Mouse (Mus musculus) layer of hippocampus, adult 9-11 months (tissue): ENCODE measurements at regions not wholly inside any gene's neighbourhood (a gene's known extent, or its start where the extent isn't known, plus 50 kb on each side); places are given as distances from the start of the nearest gene placed in this dataset.
A peak's percentile ranks its signal among the peaks of the same experiment; 100 is the strongest.

ENCODE experiments used
- DNase-seq: peaks from one replicate; pipeline ENCODE4 v3.0.0; 2022

GRCm38 (mm10) chr6:14298167-14298566, 426.8 kb upstream of the 2610001J05Rik start:
- no peak for DNase-seq

GRCm38 (mm10) chr6:14297428-14297827, 426.1 kb upstream of the 2610001J05Rik start:
- no peak for DNase-seq

DNA sequence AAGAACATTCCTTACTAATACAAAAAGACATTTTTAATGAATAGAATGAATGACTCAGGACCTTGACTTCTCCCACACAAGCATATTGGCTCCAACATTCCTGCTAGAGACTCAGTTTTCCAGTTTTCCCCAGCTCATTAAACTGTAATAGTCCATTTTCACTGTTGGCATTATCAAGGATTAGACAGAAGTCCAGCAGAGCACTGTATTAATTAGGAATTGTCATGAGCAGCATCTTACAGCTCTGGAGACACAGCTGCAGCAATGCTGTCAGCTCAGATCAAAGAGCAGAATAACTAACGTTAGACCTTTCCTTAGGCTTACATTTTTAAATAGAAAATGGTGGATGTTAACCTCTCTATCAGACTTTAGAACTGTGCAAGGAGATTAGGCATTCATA, 419.5 kb upstream of the 2610001J05Rik start:
- DNase-seq = no peak

- no peak for DNase-seq
Observed at GRCm38 (mm10) chr6:14281476-14281875, 410.2 kb upstream of the 2610001J05Rik start.

DNA sequence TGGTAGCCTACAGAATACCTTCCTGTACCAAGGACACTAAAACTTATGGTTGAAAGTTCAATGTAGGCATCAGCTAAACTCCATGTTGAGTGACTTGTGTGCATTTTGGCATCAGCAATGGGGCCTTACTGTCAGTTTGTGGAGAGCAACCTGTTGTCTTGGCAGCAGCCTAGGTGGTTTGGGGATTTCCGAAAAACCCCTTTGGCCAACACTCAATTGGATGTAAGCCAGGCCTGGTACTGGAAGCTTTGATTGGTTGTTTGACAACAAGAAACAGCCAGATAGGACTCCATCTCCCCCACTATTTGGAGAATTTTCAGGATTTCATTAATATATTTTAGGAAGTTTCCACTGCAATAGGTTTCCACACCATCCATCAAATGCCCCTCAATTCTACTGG, 390.6 kb upstream of the 2610001J05Rik start:
- DNase-seq = no peak

DNA sequence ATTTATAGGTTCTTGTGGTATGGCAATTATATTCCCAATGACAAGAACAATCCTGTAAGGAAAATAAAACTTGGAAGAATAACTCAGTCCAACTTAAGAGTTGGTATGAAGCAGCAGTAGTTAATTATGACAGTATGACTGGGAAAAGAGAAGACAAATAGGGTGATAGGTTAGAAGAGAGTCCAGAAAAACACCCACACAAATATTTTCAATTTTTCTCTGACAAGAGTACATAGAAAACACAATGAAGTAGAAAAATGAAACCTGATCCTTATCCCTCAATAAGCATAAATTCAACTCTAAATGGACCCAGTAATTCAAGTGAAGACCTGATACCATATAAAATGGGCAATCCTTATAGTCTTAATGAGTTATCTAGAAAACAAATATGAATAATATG, 369.0 kb upstream of the 2610001J05Rik start:
- no peak for DNase-seq

GRCm38 (mm10) chr6:14239151-14239550, 367.8 kb upstream of the 2610001J05Rik start:
- DNase-seq = no peak

DNA sequence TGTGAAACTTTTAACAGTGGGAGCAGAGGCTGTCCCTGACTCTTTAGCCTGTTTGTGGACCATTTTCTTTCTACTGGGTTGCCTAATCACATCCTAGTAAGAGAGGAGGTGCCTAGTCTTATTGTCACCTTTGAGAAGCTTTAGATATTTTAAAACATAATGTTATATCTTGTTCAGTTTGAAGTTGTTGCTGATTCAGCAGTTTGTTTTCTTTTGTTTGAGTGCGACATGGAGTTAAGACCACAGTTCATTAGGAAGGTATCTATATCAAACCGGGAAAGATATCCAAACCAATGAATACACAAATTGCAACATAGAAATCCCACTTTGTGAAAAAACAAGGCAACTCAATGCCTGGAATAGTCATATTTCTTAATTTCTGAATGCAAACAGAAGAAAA, 359.5 kb upstream of the 2610001J05Rik start:
- no peak for DNase-seq

DNA sequence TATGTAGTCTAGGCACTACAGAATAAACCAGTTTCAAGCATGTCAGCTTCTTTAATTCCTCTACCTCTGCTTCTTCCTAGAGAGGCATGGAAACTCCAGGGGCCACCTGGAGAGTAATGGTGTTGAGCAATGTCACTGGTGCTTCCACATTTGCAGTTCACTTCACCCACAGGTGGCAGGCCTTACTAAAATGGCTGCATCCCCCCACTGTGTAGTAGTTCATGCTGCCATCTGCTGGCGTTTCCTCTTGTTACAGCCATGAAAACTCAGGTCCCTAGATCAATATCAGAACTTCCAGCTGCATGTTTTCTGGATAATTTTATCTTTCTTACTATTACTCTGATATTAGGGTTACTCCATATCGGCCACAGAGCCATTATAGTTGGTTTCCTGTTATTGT, 336.2 kb upstream of the 2610001J05Rik start:
- DNase-seq = peak; percentile 19

DNA sequence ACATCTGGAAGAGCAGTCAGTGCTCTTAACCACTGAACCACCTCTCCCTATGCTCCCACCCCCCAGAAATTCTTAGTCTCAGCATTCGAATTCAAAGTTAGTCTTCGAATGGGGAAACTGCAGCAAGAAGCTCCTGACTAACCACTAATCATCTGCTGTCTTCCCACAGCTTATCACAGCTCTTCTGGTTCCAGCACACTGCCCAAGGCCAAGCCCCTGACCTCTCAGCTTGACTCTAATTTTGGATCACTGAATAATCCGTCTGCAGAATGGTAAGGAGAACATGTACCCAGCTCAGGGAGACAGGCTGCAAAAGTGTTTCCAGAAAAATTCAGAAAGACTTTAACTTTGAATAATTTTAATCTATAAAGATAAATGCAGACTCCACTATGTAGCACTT, 325.8 kb upstream of the 2610001J05Rik start:
- DNase-seq = no peak

GRCm38 (mm10) chr6:14195351-14195750, 324.0 kb upstream of the 2610001J05Rik start:
- DNase-seq = no peak

DNA sequence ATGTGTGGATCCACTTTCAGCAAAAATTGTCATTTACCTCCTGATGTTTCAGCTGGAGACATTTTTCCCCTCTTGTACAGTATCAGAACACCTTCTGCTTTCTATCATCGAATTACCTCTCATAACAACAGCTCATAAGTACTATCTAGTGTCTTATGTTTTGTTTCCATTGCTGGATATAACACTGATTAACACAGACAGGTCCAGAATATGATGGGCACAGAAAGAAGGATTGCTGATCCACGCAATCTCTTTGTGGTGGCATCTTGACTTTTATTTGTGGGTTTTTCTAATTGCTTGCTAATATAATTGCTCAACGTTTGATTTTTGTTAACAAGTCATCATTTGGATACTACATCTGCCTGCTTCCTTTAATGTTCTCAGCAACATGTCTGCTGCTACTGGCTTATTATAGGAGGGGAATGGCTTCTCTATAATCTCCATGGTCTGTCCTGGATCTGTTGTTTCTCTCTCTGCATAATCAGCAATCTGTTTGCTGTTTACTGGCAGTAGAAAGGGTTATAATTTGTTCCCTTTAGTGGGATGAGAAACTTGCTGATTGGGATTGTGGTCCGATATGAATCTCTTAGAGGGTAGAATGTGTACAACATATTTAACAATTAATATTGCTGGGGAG, 320.2 kb upstream of the 2610001J05Rik start:
- peak; percentile 4 for DNase-seq

- DNase-seq = peak; percentile 13
Observed at GRCm38 (mm10) chr6:14185921-14186420, 314.7 kb upstream of the 2610001J05Rik start.

DNA sequence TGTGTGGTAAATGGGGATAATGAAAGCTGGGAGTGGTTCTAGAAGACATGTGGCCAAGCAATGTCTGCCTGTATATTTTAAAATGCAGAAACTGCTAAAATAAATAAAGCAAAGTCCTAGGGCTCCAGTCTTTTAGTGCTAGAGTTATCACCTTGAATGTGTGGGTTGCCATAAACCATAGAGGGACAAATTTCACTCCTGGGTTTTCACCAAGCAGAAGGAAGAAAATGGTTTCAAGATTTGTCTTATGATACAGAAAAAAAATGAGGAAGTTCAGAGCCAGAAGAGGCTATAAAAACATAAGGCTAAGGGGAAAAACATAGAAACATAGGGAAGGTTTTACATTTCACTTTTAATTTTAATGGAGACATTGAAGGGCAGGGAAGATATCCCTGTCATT, 276.1 kb upstream of the 2610001J05Rik start:
- DNase-seq = no peak

DNA sequence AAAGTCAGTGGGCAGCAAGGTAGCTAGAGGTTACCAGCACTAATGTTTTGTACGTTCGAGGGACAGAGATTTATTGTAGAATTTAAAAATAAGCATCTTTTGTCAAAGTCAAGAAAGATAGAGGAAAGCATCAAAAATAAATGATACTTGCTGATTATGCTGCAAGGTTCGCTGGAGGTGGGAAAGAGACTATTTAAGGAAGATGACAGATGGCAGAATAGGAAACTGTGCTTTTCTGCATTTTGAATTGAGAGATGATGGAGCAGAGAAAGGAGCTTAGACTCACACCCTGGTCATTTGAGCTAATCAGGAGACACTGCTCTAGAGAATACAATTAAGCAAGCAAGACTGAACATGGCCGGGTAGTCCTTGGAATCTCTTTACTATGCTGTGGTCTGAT, 275.1 kb upstream of the 2610001J05Rik start:
- no peak for DNase-seq

GRCm38 (mm10) chr6:14142107-14142751, 270.9 kb upstream of the 2610001J05Rik start:
- DNase-seq = peak; percentile 91

GRCm38 (mm10) chr6:14130392-14131144, 259.2 kb upstream of the 2610001J05Rik start:
- DNase-seq = peak; percentile 26

DNA sequence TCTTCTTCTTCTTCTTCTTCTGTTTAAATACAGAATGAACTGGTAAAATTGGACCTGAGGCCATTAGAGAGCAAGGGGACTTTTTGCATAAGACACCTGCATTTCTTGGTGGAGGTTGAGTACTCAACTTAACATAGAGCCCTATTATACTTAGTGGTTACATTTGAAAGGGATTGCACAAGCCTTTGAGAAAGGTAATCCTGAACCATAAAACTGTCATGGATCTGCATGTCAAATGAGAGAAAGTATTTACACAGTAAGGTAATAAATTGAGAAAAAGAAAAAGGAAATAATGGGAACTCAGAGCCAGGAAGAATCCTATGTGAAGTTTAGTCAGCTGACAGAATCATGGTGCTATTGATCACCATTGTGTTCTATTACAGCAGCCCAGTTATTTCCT, 258.1 kb upstream of the 2610001J05Rik start:
- DNase-seq = no peak

- DNase-seq = no peak
Observed at GRCm38 (mm10) chr6:14122311-14122710, 251.0 kb upstream of the 2610001J05Rik start.

DNA sequence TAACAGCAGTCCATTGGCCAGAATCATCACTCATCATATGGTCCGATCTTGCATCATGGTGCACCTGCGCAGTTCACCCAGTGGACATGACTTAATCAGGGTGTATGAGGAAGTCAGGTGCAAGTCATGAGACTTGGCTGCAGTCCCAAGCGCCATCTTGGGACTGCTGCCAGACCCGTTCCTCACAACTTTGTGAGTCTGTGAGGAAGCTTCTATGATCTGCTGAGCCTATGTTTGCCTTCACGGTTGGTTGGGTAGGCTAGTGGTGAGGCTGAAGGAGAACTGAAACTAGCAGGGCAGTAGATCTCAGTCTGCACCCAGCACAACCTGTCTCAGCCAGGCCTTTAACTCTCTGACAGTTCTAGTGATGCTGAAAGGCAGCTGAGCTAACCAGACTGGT, 250.2 kb upstream of the 2610001J05Rik start:
- DNase-seq = no peak

GRCm38 (mm10) chr6:14094907-14095306, 223.6 kb upstream of the 2610001J05Rik start:
- DNase-seq = no peak

DNA sequence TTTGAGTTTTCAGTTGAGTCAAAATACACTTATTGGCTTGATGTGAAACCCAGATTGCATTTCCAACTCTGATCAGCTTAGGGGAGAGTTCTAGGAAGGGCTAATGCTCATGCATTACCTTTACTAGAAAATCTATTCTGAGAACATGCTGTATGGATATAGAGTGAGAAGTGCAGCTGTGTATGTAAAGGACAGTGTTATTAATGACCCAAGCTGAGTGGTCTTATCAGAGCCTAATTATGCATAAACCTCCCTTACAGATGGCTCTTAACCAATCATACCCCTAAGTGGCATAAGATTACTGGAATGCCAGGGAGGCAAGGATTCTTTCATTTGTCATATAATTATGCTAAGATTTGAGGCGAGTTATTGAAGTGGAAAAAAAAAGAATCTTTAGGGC, 210.6 kb upstream of the 2610001J05Rik start:
- DNase-seq = no peak

GRCm38 (mm10) chr6:14063735-14064134, 192.4 kb upstream of the 2610001J05Rik start:
- no peak for DNase-seq

DNA sequence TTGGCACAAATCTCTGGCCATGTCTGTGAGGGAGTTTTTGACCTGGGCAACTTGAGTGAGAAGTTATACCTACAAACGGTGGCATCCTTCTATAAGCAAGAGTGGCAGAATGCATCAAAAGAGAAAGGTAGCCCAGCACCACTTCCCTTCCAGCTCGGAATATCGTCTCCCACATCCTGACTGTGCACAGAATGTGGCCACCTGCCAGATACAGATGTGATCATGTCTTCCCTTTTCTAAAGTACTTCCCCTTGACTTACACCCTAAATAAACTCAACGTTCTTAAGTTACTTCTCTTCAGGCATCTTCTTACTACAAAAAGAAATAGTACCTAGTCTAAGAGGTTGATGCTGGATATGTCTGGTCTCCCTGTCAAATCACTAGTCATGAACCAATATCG, 175.2 kb upstream of the 2610001J05Rik start:
- no peak for DNase-seq
